Mouse (Mus musculus): ENCODE measurements around the gene Sct.
"Not testable (repeated sequence)": the region's sequence is repeated elsewhere in the genome, so short reads cannot be mapped to it uniquely, and the experiment has no call there.

The Sct gene

GRCm38 (mm10) chr7:141288042-141288441, 9.1 kb upstream of the Sct start:
- no peak for DNase-seq

GRCm38 (mm10) chr7:141282756-141283155, 3.8 kb upstream of the Sct start:
- no peak for DNase-seq

GRCm38 (mm10) chr7:141281442-141281841, 2.5 kb upstream of the Sct start:
- DNase-seq = no peak

GRCm38 (mm10) chr7:141277701-141278678, 943 bp downstream of the Sct start:
- DNase-seq = no peak

GRCm38 (mm10) chr7:141276546-141276945, 2.4 kb downstream of the Sct start, which contains the start of gene Cdhr5:
TSS of gene Cdhr5 (minus strand) at chr7:141276786.
- DNase-seq = no peak

DNA sequence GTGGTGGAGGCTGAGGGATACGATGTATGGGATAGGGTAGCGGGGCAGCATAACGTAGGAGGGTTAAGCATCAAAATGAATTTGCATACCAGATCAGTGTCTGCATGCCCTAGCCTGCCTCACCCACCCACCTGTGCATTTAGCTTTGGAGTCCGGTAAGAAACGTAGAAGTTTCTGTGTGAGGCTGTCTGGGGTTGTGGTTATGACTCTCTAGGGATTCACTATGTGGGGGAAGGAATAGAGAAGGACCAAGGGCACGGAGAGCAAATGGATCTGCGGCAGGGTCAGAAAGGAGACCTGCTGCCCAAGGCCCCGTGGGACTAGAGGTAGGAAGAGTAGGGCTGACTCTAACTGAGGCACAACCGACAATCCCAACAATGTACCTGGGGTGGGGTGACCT, 3.6 kb downstream of the Sct start:
- DNase-seq = no peak

DNA sequence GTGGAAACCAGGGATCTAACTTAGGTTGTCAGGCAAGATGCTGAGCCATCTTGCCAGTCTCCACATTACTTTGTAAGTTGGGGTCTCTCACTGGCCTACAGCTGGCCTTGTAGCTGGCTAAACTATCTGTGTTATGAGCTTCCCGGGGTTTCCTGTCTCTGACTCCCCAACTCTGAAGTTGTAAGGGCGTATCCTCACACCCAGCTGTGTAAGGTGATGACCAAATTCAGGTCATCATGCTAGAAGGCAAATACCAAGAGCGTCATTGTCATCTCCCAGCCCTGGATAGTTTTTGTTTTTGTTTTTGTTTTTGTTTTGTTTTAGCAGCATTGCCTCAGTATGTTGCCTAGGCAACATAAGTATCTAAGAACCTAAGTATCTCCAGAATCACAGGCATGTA, 8.3 kb downstream of the Sct start:
- DNase-seq = no peak

DNA sequence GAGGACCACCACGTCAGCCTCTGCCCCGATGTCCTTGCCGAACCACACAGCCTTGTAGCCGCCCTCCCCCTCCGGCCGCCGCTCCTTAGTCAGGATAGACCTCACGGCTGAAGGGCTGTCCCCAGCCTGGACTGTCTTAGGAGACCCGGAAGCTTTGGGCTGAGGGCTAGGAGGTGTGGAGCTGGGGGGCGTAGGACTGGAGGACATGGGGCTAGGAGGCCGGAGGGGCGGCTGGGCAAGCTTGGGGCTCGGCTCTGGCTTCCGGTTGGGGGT, 9.7 kb downstream of the Sct start:
- no peak for DNase-seq

DNA sequence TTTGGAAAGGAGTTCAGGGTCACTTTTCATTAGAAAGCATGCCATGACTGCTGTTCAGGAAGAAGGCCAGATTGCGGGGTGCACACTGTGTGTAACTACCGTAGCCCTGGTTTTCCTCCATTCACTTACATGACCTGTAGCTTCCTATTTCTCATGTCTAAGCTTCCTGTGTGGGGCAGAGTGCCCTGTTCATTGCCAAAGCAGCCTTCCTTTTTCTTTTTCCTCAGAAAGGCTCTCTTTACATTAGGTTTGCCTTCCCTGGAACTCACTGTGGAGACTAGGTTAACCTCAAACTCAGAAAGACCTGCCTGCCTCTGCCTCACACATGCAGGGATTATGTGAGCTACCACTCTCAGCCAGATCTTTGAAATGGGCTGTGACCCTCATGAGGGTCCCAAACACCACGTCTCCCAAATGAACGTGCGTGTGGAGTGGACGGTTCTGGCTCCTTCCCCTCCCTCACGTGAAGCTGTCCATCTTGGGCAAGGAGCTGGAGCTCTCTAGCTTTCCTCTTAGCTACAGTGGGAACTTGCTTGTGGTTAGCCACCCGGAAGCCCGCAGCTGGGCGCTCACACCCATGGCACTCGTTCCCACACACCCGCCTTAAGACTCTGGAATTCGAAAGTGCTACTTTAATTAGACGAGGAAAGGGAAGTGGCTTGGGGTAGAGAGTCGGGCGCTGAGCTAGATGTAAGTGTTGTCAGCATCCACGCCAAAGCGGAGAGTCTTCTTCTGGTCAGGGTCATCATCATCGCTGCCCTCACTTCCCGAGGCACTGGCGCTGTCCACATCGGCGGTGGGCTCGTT, 10.3 kb downstream of the Sct start:
- DNase-seq = no peak

DNA sequence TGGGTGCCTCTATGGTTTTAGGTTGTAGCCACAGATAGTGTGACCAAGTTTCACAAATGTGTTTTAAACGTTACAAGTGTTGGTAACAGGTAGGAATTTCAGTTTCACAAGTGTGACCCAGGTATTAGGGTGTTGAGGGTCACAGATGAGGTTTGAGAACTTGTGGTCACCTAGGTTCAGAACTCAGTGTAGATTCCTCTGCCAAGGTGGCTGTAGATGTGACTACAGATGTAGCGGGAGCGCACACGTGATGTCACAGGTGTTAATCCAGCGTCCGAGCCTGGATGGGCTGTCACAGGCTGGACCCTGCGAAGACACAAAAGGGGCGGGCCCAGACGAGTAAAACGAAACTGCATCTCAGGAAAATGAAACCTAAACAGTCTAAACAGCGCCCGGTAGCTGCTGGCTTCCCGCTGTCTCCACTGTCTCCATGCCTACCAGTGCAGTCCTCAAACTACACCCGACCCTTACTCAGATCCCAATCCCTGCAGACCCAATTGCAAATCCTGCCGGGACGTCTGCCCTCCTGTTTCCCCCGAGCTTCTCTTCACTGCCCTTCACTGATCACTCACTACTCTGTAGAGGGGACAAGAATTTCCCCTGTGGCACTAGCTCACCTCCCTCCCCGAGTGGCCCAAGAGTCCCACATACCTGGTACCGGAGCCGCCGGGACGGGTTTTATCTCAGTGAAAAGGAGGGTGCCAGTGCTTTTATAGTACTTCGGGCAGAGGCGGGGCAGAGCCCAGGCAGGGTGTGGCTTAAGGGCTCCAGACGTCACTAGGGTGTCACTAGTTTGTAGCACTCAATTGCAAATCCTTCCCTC, 13.0 kb downstream of the Sct start, which contains the start of gene Irf7:
TSS of gene Irf7 (minus strand) at position 743 of the 823 bp plus-strand sequence.
- peak in 1 of 2 experiments; percentile 52 for DNase-seq

DNA sequence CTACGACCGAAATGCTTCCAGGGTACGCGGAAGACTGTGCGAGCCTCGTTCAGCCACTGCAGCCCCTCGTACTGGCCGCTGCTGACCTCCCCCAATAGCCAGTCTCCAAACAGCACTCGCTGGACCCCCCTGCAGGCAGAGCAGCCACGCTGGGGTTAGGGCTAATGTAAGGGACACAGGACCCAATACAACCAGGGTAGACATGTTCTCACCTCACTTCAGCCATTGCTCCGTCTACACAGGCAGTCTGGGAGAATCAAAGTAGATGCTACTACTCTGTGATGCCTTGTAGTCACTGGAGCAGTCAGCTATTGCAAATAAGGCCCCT, 13.6 kb downstream of the Sct start:
- DNase-seq = no peak

GRCm38 (mm10) chr7:141264761-141265410, 14.0 kb downstream of the Sct start:
- peak in 1 of 2 experiments; percentile 51 for DNase-seq

GRCm38 (mm10) chr7:141264041-141264700, 14.8 kb downstream of the Sct start:
- no peak for DNase-seq

GRCm38 (mm10) chr7:141263640-141264039, 15.3 kb downstream of the Sct start:
- DNase-seq = no peak

- peak in 1 of 2 experiments; percentile 55 for DNase-seq
Measured at GRCm38 (mm10) chr7:141261480-141261879, 17.5 kb downstream of the Sct start.

GRCm38 (mm10) chr7:141256159-141256558, 22.8 kb downstream of the Sct start:
- DNase-seq = no peak

- not testable (repeated sequence) for DNase-seq
Measured at GRCm38 (mm10) chr7:141250486-141250885, 28.4 kb downstream of the Sct start.

DNA sequence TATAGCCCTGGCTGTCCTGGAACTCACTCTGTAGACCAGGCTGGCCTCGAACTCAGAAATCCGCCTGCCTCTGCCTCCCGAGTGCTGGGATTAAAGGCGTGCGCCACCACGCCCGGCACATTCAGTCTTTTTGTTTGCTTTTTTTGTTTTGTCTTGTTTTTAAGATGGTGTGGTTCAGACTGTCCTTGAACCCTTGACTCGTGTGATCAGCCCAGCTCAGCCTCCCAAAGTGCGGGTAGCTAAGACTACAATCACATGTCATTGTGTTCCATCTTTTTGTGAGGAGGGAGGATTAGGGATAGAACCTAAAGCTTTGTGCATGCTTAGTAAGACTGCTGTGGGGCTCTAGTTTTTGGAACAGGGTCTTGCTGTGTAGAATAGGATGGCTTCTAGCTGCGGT, 47.4 kb downstream of the Sct start:
- no peak for DNase-seq

DNA sequence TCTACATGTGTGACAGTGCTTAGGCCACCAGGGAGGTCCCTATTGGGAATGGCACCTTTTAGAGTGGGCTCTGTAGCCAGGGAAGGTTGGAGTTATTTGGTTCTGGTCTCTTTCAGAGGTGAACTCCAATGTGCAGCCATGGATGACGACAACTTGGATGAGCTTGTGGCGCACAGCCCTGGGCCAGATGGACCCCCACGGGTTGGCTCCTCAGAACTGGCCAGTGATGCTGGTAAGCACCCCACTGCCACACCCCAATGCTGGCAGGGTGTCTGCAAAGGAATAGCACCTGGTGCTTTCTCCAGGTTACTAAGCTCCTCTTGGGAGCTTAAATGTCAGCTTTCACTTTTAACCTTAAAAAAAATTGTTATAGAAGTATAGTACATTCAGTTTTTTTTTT, 47.8 kb downstream of the Sct start:
- DNase-seq = peak; percentile 53 to 70

GRCm38 (mm10) chr7:141230570-141230969, 48.4 kb downstream of the Sct start:
- no peak for DNase-seq

DNA sequence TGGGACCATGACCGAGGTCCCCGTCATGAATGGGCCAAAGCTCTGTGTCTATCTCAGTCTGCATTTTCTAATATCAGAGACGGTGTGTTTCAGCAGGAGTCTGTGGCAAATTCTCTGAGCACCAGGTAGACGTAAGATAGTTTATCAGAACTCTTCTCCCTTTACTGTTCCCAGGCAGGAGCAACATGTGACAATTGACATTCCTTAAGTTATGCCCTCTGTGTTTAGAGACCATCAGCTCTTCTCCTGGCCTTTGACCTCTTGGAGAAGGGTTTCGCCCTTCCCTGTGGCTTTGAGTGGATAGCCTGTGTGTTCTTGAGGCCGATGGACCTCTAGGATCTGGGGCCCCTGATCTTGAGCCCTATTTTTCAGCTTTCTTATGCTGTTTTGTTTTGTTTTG, 49.2 kb downstream of the Sct start:
- no peak for DNase-seq
